Mouse (Mus musculus) granulocyte monocyte progenitor cell, adult 5-6 weeks (primary cell): ENCODE data around the gene Diaph3. TPM values are rescaled to one million over a fixed set of nuclear protein-coding genes. Genes with fewer than 3 reads are reported as not detected.
"Not testable (repeated sequence)": the region's sequence is repeated elsewhere in the genome, so short reads cannot be mapped to it uniquely, and the experiment has no call there.

Source experiments
- ATAC-seq: replicated peaks from 2 replicates; pipeline ENCODE4 v1.8.0; 2016; ENCODE audit warnings: mild to moderate bottlenecking, moderate TSS enrichment, inconsistent platforms; ENCODE audit not compliant: poor library complexity, severe bottlenecking
- total RNA-seq, 2 experiments: library from RNA; stranded (forward) in 1 of 2; stranded (reverse) in 1 of 2; fragments of 200-712, 200-1000 nt in 1 of 2; fragments of >200 nt in 1 of 2; fragmentation: Nextera tagmentation in 1 of 2; gene quantifications; 2 replicates each; pipeline ENCODE4 v1.2.3; 2014 to 2017

Gene Diaph3
- total RNA-seq, 2 experiments from 2014 or later = 35.6 to 43.5 TPM

DNA sequence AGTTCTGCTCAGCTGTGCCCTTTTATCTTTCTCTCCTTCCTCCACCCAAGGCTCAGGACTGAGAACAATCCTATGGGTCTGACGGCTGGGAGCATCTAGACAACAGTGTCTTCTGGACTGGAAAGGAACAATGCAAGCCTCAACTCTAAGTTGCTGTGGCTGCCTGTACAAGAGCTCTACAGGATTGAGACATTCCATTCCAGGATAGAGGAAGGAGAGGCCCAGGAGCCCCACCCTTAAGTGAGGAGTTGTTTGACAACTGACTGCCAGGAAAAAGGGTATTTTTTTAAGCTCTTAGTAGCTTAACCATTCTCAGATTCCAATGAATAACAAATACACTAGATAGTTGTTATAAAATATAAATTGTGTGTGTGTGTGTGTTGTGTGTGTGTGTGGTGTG is 53.0 kb downstream of the Diaph3 start:
- ATAC-seq = no peak

DNA sequence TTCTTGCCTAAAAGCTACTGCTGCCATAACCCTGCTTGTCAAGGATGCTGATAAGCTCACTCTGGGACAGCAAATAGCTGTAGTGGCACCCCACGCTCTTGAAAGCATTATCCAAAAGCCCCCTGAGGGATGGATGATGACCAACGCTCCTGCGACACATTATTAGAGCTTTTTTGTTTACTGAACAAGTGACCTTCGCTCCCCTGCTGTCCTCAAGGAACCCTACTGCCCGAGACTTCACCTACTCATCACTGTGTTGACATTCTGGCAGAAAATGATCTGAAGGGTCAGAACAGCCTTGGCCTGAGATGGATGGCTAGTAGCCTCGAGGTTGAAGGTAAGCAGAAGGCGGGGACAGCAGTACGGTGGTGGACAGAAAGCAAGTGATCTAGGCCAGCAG is 56.1 kb downstream of the Diaph3 start:
- not testable (repeated sequence) for ATAC-seq

DNA sequence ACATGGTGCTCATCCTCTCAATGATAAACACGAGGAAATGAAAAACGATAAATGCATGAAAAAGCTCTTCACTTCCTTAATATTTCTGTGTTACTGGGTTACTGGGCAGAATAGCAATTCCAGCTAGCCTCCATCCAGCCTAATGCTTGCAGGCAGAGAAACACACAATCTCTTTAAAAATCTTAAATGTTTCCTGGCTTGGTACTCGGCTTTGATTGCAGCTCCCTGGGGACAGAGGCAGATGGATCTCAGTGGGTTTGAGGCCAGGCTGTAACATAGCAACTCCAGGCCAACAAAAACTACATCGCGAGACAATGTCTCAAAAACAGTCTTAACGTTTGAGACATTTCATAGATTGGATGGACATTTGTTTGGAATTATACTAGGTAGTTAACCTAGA is 57.1 kb downstream of the Diaph3 start:
- no peak for ATAC-seq

DNA sequence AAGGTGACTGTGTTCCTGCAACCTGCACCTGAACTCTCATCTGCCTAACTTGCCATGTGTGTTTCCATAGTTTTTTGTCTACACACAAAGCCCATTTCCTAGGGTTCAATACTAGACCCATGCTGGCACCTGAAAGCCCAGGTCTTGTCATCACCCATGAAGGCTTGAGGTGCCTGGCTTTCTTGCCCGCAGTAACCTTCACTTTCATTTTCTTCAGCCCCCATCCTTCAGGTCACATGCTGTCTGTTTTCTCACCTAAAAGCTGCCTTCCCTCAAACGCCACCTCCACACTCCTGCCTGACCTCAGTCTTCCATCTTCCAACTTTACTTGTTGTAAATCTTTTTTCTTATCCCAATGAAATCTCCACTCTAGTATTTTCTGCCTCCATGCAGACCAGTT is 61.3 kb downstream of the Diaph3 start:
- peak; percentile 37; the same call in 1 of the 2 replicates for ATAC-seq

GRCm38 (mm10) chr14:87075021-87075531 is 66.0 kb downstream of the Diaph3 start:
- ATAC-seq = peak; percentile 37; the same call in 1 of the 2 replicates

GRCm38 (mm10) chr14:87064281-87064680 is 76.8 kb downstream of the Diaph3 start:
- ATAC-seq = no peak

GRCm38 (mm10) chr14:87056169-87056568 is 84.9 kb downstream of the Diaph3 start:
- ATAC-seq = no peak

- no peak for ATAC-seq
Measured at GRCm38 (mm10) chr14:87051187-87051586, 89.8 kb downstream of the Diaph3 start.

GRCm38 (mm10) chr14:87044401-87044806 is 96.6 kb downstream of the Diaph3 start:
- peak; percentile 99 for ATAC-seq

DNA sequence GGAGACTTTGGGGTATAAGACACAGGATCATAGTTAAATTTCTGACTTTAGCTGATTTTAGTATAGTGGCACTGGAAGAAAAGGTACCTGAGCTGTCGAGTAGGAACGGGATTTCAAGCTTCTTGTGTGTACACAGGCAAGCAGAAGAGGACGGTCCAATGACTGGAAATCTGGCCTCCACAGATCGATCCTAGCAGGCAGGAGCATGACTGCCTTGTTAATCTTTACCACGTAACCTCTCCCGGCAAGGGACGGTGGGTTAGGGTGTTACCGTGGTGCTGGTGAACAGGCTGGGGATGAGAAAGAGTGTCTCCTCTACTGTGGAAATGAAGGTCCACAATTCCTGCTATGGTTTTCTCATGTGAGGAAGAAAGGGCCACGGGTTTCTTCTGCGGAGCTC is 120.8 kb downstream of the Diaph3 start:
- ATAC-seq = no peak

DNA sequence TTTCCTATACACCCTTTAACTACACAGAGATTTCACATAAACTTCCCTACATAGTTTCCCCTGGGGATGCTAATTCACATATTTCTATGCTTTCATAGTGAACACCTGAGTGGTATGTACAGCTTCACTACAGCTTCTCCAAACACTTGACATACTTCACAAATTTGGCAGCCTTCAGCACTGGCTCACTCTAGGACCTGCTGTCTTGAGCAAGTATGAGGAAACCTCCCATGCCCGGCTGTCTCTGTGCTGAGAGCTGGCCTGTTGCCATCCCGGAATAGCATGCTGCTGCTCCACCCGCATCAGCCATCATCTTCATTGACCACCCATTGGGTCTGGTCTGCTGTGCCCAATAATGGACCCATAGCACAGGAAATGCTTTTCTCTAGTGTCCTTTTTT is 121.3 kb downstream of the Diaph3 start:
- ATAC-seq = no peak

- ATAC-seq = no peak
Measured at GRCm38 (mm10) chr14:86997318-86997717, 143.7 kb downstream of the Diaph3 start.

DNA sequence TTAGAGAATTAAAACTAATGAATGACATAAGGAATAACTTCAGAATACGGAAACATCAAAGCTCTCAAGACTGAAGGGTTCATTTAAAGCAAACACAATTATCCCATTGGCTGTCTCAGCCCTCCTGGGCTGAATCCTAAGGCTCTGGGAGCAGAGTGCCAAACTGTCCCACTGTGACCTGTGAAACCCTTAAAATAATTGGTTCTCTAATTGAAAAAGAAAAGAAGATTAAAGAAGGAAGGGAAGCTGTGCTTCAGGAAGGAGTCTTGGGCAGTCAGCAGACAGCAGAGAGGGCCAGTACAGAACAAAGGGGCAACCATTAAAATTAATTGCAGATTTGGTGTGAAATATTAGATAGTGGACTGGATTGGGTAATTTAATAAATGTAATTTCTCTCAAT is 189.9 kb downstream of the Diaph3 start:
- ATAC-seq = no peak

- no peak for ATAC-seq
Measured at GRCm38 (mm10) chr14:86937953-86938352, 203.1 kb downstream of the Diaph3 start.

DNA sequence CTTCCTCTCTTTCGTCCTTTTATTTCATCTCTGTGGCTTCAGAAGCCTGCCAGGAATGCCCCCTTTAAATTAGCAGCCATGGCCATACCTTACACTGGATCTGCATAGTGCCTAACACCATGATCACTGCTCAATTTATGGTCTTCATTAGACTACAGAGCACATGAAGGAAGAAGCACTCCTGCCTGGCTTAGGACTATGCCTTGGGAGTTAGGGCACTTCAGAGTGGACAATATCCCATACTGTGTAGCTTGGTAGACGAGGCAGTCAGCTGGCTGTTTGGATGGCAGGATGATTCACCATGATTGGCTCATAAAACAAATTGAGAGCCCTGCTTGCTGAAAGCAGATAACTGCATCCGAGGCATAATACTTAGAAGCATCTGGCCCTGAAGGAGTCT is 204.6 kb downstream of the Diaph3 start:
- ATAC-seq = no peak

- ATAC-seq = no peak
Measured at GRCm38 (mm10) chr14:86930763-86931162, 210.3 kb downstream of the Diaph3 start.

- no peak for ATAC-seq
Measured at GRCm38 (mm10) chr14:86926827-86927226, 214.2 kb downstream of the Diaph3 start.

- no peak for ATAC-seq
Measured at GRCm38 (mm10) chr14:86898898-86899297, 242.1 kb downstream of the Diaph3 start.

GRCm38 (mm10) chr14:86889070-86889804 is 251.8 kb downstream of the Diaph3 start:
- no peak for ATAC-seq

GRCm38 (mm10) chr14:86885417-86886098 is 255.5 kb downstream of the Diaph3 start:
- ATAC-seq = peak; percentile 78

GRCm38 (mm10) chr14:86869536-86869935 is 271.5 kb downstream of the Diaph3 start:
- peak; percentile 53 for ATAC-seq

GRCm38 (mm10) chr14:86867143-86867542 is 273.9 kb downstream of the Diaph3 start:
- no peak for ATAC-seq
